Mouse (Mus musculus): ENCODE data around the gene Mea1.

Mea1 gene

GRCm38 (mm10) chr17:46678416-46678815 lies at the start of gene Mea1:
Gene Mea1 (plus strand): TSS chr17:46678793.
- peak in 1 of 2 experiments; percentile 41 for DNase-seq

- peak; percentile 61 to 67 for DNase-seq
Measured at GRCm38 (mm10) chr17:46629685-46630441, 48.7 kb upstream of the Mea1 start.

- peak; percentile 82 to 91 for DNase-seq
Measured at GRCm38 (mm10) chr17:46636831-46637523, 41.6 kb upstream of the Mea1 start.

- no peak for DNase-seq
Measured at GRCm38 (mm10) chr17:46639929-46640328, 38.7 kb upstream of the Mea1 start.

- no peak for DNase-seq
Measured at GRCm38 (mm10) chr17:46642060-46642459, 36.5 kb upstream of the Mea1 start.

- DNase-seq = no peak
Measured at GRCm38 (mm10) chr17:46644152-46644805, 34.3 kb upstream of the Mea1 start.

GRCm38 (mm10) chr17:46644916-46645475 lies 33.6 kb upstream of the Mea1 start:
- peak; percentile 68 to 71 for DNase-seq

GRCm38 (mm10) chr17:46645561-46646321 lies 32.9 kb upstream of the Mea1 start, which contains the start of the genes Klc4 and Mrpl2:
Gene Klc4 (minus strand): TSS chr17:46646022.
Gene Mrpl2 (plus strand): TSS chr17:46646229.
- peak; percentile 99 to 100 for DNase-seq

GRCm38 (mm10) chr17:46646322-46646662 lies 32.3 kb upstream of the Mea1 start:
- no peak for DNase-seq

GRCm38 (mm10) chr17:46647279-46647678 lies 31.3 kb upstream of the Mea1 start:
- DNase-seq = no peak

GRCm38 (mm10) chr17:46648436-46648835 lies 30.2 kb upstream of the Mea1 start:
- no peak for DNase-seq

- DNase-seq = no peak
Measured at GRCm38 (mm10) chr17:46649811-46650210, 28.8 kb upstream of the Mea1 start.

GRCm38 (mm10) chr17:46650232-46651031 lies 28.2 kb upstream of the Mea1 start, which contains the start of gene Cul7:
Gene Cul7 (plus strand): TSS chr17:46650337.
- peak; percentile 96 to 98 for DNase-seq

GRCm38 (mm10) chr17:46651292-46651691 lies 27.3 kb upstream of the Mea1 start:
- DNase-seq = peak in 1 of 2 experiments; percentile 32

GRCm38 (mm10) chr17:46651755-46652547 lies 26.6 kb upstream of the Mea1 start:
- DNase-seq = peak in 1 of 2 experiments; percentile 40

- no peak for DNase-seq
Measured at GRCm38 (mm10) chr17:46656054-46656453, 22.5 kb upstream of the Mea1 start.

GRCm38 (mm10) chr17:46661351-46661750 lies 17.2 kb upstream of the Mea1 start:
- peak; percentile 80 to 85 for DNase-seq

GRCm38 (mm10) chr17:46661981-46662380 lies 16.6 kb upstream of the Mea1 start:
- DNase-seq = peak; percentile 64 to 72

- peak; percentile 86 to 89 for DNase-seq
Measured at GRCm38 (mm10) chr17:46662730-46663129, 15.9 kb upstream of the Mea1 start.

GRCm38 (mm10) chr17:46667712-46668111 lies 10.9 kb upstream of the Mea1 start:
- DNase-seq = no peak

- no peak for DNase-seq
Measured at GRCm38 (mm10) chr17:46669911-46670310, 8.7 kb upstream of the Mea1 start.

Data from cerebellum, postnatal 10 days (tissue).